Mouse (Mus musculus) intestine, embryonic 15.5 days (tissue): ENCODE data around the gene Asic2. TPM values are rescaled to one million over a fixed set of nuclear protein-coding genes. Genes with fewer than 3 reads are reported as not detected.

ENCODE experiments used
- ATAC-seq: fragments of 200-750 bp; cut with Nextera tagmentation; 2 replicates; pipeline ENCODE4 v1.8.0; 2017; ENCODE audit warnings: moderate TSS enrichment, moderate library complexity
- H3K27ac ChIP-seq: fragments of 300-500 bp; sonication (generic); 2 replicates; pipeline ENCODE4 v1.5.1; 2015; ENCODE audit warnings: mild to moderate bottlenecking, inconsistent platforms
- H3K27me3 ChIP-seq: fragments of 300-500 bp; sonication (generic); replicated peaks from 2 replicates; pipeline ENCODE4 v1.6.1; 2015; ENCODE audit warnings: inconsistent platforms
- H3K36me3 ChIP-seq: fragments of 300-500 bp; sonication (generic); 2 replicates; pipeline ENCODE4 v1.6.1; 2015; ENCODE audit warnings: inconsistent platforms
- H3K4me1 ChIP-seq: fragments of 300-500 bp; sonication (generic); replicated peaks from 2 replicates; pipeline ENCODE4 v1.6.1; 2015; ENCODE audit warnings: inconsistent platforms
- H3K4me2 ChIP-seq: fragments of 300-500 bp; sonication (generic); replicated peaks from 2 replicates; pipeline ENCODE4 v1.6.1; 2015; ENCODE audit warnings: mild to moderate bottlenecking, inconsistent platforms
- H3K4me3 ChIP-seq: fragments of 300-500 bp; sonication (generic); replicated peaks from 2 replicates; pipeline ENCODE4 v1.5.1; 2015; ENCODE audit warnings: inconsistent platforms
- H3K9ac ChIP-seq: fragments of 300-500 bp; sonication (generic); 2 replicates; pipeline ENCODE4 v1.6.1; 2015; ENCODE audit warnings: inconsistent platforms
- H3K9me3 ChIP-seq: fragments of 300-500 bp; sonication (generic); 2 replicates; pipeline ENCODE4 v1.6.1; 2016; ENCODE audit warnings: inconsistent platforms
- WGBS: fragments of 180-500 bp; shearing (Covaris S2); methylation state at CpG from one replicate; pipeline ENCODE4 v1.1.7; 2015; 5-methylcytosine and 5-hydroxymethylcytosine counted together
- polyA plus RNA-seq: library from polyadenylated mRNA; unstranded; fragments of >200 nt; fragmentation: Nextera tagmentation; extraction: Ambion mirVana; gene quantifications from 2 replicates; pipeline ENCODE4 v1.2.1, GENCODE M21; 2015

Asic2 gene
- polyA plus RNA-seq, 1 experiment from 2014 or later = 0.19 TPM

- H3K27me3 ChIP-seq = no peaks in the 10 kb centered on the region
- H3K9me3 ChIP-seq = no peaks in the 10 kb centered on the region
- H3K36me3 ChIP-seq = no peaks in the 10 kb centered on the region
- H3K9ac ChIP-seq = no peak overlapping the region
- H3K4me1 ChIP-seq = no peaks in the 10 kb centered on the region
- H3K27ac ChIP-seq = no peak overlapping the region
- H3K4me3 ChIP-seq = no peak overlapping the region
- ATAC-seq = no peak
- WGBS = 57% methylated on average over 5 of the region's 5 CpGs
- no peak overlapping the region for H3K4me2 ChIP-seq
Observed at GRCm38 (mm10) chr11:81582161-81582560, 386.1 kb downstream of the Asic2 start.

GRCm38 (mm10) chr11:81579753-81580152, 388.5 kb downstream of the Asic2 start:
- no peak overlapping the region for H3K4me3 ChIP-seq
- H3K4me2 ChIP-seq = no peak overlapping the region
- 33% methylated on average over 6 of the region's 6 CpGs for WGBS
- no peaks in the 10 kb centered on the region for H3K9me3 ChIP-seq
- no peaks in the 10 kb centered on the region for H3K4me1 ChIP-seq
- no peaks in the 10 kb centered on the region for H3K27me3 ChIP-seq
- no peak for ATAC-seq
- no peak overlapping the region for H3K27ac ChIP-seq
- H3K9ac ChIP-seq = no peak overlapping the region
- H3K36me3 ChIP-seq = no peaks in the 10 kb centered on the region

- Histone ChIP-seq H3K36me3 (no peaks in the 10 kb centered on the region), H3K27me3 (no peaks in the 10 kb centered on the region), H3K4me2 (no peak overlapping the region), H3K4me3 (no peak overlapping the region), H3K4me1 (no peaks in the 10 kb centered on the region), H3K9ac (no peak overlapping the region), H3K27ac (no peak overlapping the region), H3K9me3 (no peaks in the 10 kb centered on the region)
- 64% methylated on average over 3 of the region's 3 CpGs for WGBS
- ATAC-seq = no peak
Observed at GRCm38 (mm10) chr11:81570406-81570805, 397.9 kb downstream of the Asic2 start.

GRCm38 (mm10) chr11:81564857-81565256, 403.4 kb downstream of the Asic2 start:
- WGBS = 88% methylated on average over 3 of the region's 3 CpGs
- no peak overlapping the region for H3K9ac ChIP-seq
- no peaks in the 10 kb centered on the region for H3K9me3 ChIP-seq
- no peaks in the 10 kb centered on the region for H3K4me1 ChIP-seq
- ATAC-seq = no peak
- H3K27me3 ChIP-seq = no peaks in the 10 kb centered on the region
- H3K27ac ChIP-seq = no peak overlapping the region
- H3K4me3 ChIP-seq = no peak overlapping the region
- H3K36me3 ChIP-seq = no peaks in the 10 kb centered on the region
- H3K4me2 ChIP-seq = no peak overlapping the region

- ATAC-seq = no peak
- H3K36me3 ChIP-seq = no peaks in the 10 kb centered on the region
- H3K4me3 ChIP-seq = no peak overlapping the region
- WGBS = 84% methylated on average over 1 of the region's 1 CpGs
- no peaks in the 10 kb centered on the region for H3K27me3 ChIP-seq
- no peak overlapping the region for H3K9ac ChIP-seq
- no peak overlapping the region for H3K4me2 ChIP-seq
- H3K9me3 ChIP-seq = no peaks in the 10 kb centered on the region
- H3K27ac ChIP-seq = no peak overlapping the region
- no peaks in the 10 kb centered on the region for H3K4me1 ChIP-seq
Observed at GRCm38 (mm10) chr11:81560374-81560773, 407.9 kb downstream of the Asic2 start.

GRCm38 (mm10) chr11:81543189-81543588, 425.1 kb downstream of the Asic2 start:
- Histone ChIP-seq H3K4me1 (no peaks in the 10 kb centered on the region), H3K27ac (no peak overlapping the region), H3K36me3 (no peaks in the 10 kb centered on the region), H3K27me3 (no peaks in the 10 kb centered on the region), H3K4me3 (no peak overlapping the region), H3K9ac (no peak overlapping the region), H3K9me3 (no peaks in the 10 kb centered on the region), H3K4me2 (no peak overlapping the region)
- 78% methylated on average over 6 of the region's 6 CpGs for WGBS
- no peak for ATAC-seq

GRCm38 (mm10) chr11:81535121-81535717, 433.0 kb downstream of the Asic2 start:
- Histone ChIP-seq H3K9ac (no peak overlapping the region), H3K27me3 (no peaks in the 10 kb centered on the region), H3K9me3 (no peaks in the 10 kb centered on the region), H3K4me1 (no peaks in the 10 kb centered on the region), H3K4me3 (no peak overlapping the region), H3K27ac (no peak overlapping the region), H3K4me2 (no peak overlapping the region), H3K36me3 (no peaks in the 10 kb centered on the region)
- WGBS = 45% methylated on average over 4 of the region's 4 CpGs
- no peak for ATAC-seq

- Histone ChIP-seq H3K4me1 (no peaks in the 10 kb centered on the region), H3K9ac (no peak overlapping the region), H3K27ac (no peak overlapping the region), H3K27me3 (no peaks in the 10 kb centered on the region), H3K36me3 (no peaks in the 10 kb centered on the region), H3K4me2 (no peak overlapping the region), H3K4me3 (no peak overlapping the region), H3K9me3 (no peaks in the 10 kb centered on the region)
- 14% methylated on average over 5 of the region's 5 CpGs for WGBS
- ATAC-seq = no peak; the same call in 1 of the 2 replicates
Observed at GRCm38 (mm10) chr11:81534686-81535085, 433.6 kb downstream of the Asic2 start.

GRCm38 (mm10) chr11:81531906-81532305, 436.4 kb downstream of the Asic2 start:
- no peak for ATAC-seq
- Histone ChIP-seq H3K27me3 (no peaks in the 10 kb centered on the region), H3K4me2 (no peak overlapping the region), H3K9me3 (no peaks in the 10 kb centered on the region), H3K4me3 (no peak overlapping the region), H3K27ac (no peak overlapping the region), H3K36me3 (no peaks in the 10 kb centered on the region), H3K9ac (no peak overlapping the region), H3K4me1 (no peaks in the 10 kb centered on the region)
- 8% methylated on average over 6 of the region's 6 CpGs for WGBS

- ATAC-seq = no peak
- no peaks in the 10 kb centered on the region for H3K9me3 ChIP-seq
- no peak overlapping the region for H3K4me2 ChIP-seq
- no peaks in the 10 kb centered on the region for H3K36me3 ChIP-seq
- H3K9ac ChIP-seq = no peak overlapping the region
- no peak overlapping the region for H3K4me3 ChIP-seq
- H3K27me3 ChIP-seq = no peaks in the 10 kb centered on the region
- 71% methylated on average over 1 of the region's 1 CpGs for WGBS
- H3K4me1 ChIP-seq = no peaks in the 10 kb centered on the region
- no peak overlapping the region for H3K27ac ChIP-seq
Observed at GRCm38 (mm10) chr11:81522927-81523326, 445.3 kb downstream of the Asic2 start.

- Histone ChIP-seq H3K4me3 (no peak overlapping the region), H3K4me1 (no peaks in the 10 kb centered on the region), H3K9ac (no peak overlapping the region), H3K9me3 (no peaks in the 10 kb centered on the region), H3K4me2 (no peak overlapping the region), H3K27me3 (no peaks in the 10 kb centered on the region), H3K27ac (no peak overlapping the region), H3K36me3 (no peaks in the 10 kb centered on the region)
- 81% methylated on average over 4 of the region's 4 CpGs for WGBS
- ATAC-seq = no peak
Observed at GRCm38 (mm10) chr11:81521881-81522280, 446.4 kb downstream of the Asic2 start.

GRCm38 (mm10) chr11:81518001-81518955, 450.0 kb downstream of the Asic2 start:
- Histone ChIP-seq H3K9me3 (no peaks in the 10 kb centered on the region), H3K4me3 (no peak overlapping the region), H3K4me1 (no peaks in the 10 kb centered on the region), H3K4me2 (no peak overlapping the region), H3K9ac (no peak overlapping the region), H3K36me3 (no peaks in the 10 kb centered on the region), H3K27me3 (no peaks in the 10 kb centered on the region), H3K27ac (no peak overlapping the region)
- no peak for ATAC-seq
- WGBS = 40% methylated on average over 14 of the region's 14 CpGs

- H3K4me1 ChIP-seq = no peaks in the 10 kb centered on the region
- no peak overlapping the region for H3K4me3 ChIP-seq
- no peaks in the 10 kb centered on the region for H3K36me3 ChIP-seq
- no peak overlapping the region for H3K4me2 ChIP-seq
- WGBS = 77% methylated on average over 3 of the region's 3 CpGs
- no peaks in the 10 kb centered on the region for H3K27me3 ChIP-seq
- no peak overlapping the region for H3K9ac ChIP-seq
- ATAC-seq = no peak
- H3K27ac ChIP-seq = no peak overlapping the region
- no peaks in the 10 kb centered on the region for H3K9me3 ChIP-seq
Observed at GRCm38 (mm10) chr11:81515754-81516153, 452.5 kb downstream of the Asic2 start.
